Mouse (Mus musculus): Measurements from ENCODE around the gene Igf2bp3. TPM values are rescaled to one million over a fixed set of nuclear protein-coding genes. Genes with fewer than 3 reads are reported as not detected.

Igf2bp3 gene
- polyA plus RNA-seq, 1 experiment from 2014 or later = 49.7 TPM

GRCm38 (mm10) chr6:49115550-49115949 is 99.2 kb downstream of the Igf2bp3 start:
- no peak for ATAC-seq (replicated peaks; ENCODE audit: low FRiP score)
- no peak overlapping the region for H3K4me3 ChIP-seq (replicated peaks)

GRCm38 (mm10) chr6:49114457-49114856 is 100.3 kb downstream of the Igf2bp3 start:
- Histone ChIP-seq H3K4me3 (replicated peaks) (no peak overlapping the region), H3K36me3 (peaks cover 46% of the 10 kb centered on the region), H3K9me3 (replicated peaks) (no peaks in the 10 kb centered on the region), H3K4me2 (no peak overlapping the region), H3K27ac (no peak overlapping the region), H3K9ac (no peak overlapping the region), H3K27me3 (no peaks in the 10 kb centered on the region), H3K4me1 (no peaks in the 10 kb centered on the region)
- no peak for ATAC-seq (replicated peaks; ENCODE audit: low FRiP score)
- WGBS = 80% methylated on average over 6 of the region's 6 CpGs

More at GRCm38 (mm10) chr6:49115550-49115949, 99.2 kb downstream of the Igf2bp3 start:
- Histone ChIP-seq H3K4me2 (no peak overlapping the region), H3K4me1 (no peaks in the 10 kb centered on the region), H3K36me3 (peaks cover 41% of the 10 kb centered on the region), H3K27me3 (no peaks in the 10 kb centered on the region), H3K9ac (no peak overlapping the region), H3K9me3 (replicated peaks) (no peaks in the 10 kb centered on the region), H3K27ac (no peak overlapping the region)
- 80% methylated on average over 5 of the region's 5 CpGs for WGBS

GRCm38 (mm10) chr6:49113895-49114294 is 100.9 kb downstream of the Igf2bp3 start:
- Histone ChIP-seq H3K9me3 (replicated peaks) (no peaks in the 10 kb centered on the region), H3K36me3 (peaks cover 50% of the 10 kb centered on the region), H3K27ac (no peak overlapping the region), H3K4me2 (no peak overlapping the region), H3K27me3 (no peaks in the 10 kb centered on the region), H3K9ac (no peak overlapping the region), H3K4me3 (replicated peaks) (no peak overlapping the region), H3K4me1 (no peaks in the 10 kb centered on the region)
- no peak for ATAC-seq (replicated peaks; ENCODE audit: low FRiP score)
- 62% methylated on average over 7 of the region's 7 CpGs for WGBS

GRCm38 (mm10) chr6:49109196-49109595 is 105.6 kb downstream of the Igf2bp3 start:
- no peak overlapping the region for H3K9ac ChIP-seq
- H3K27me3 ChIP-seq = no peaks in the 10 kb centered on the region
- H3K9me3 ChIP-seq (replicated peaks) = no peaks in the 10 kb centered on the region
- no peak overlapping the region for H3K4me3 ChIP-seq (replicated peaks)
- no peak for ATAC-seq (replicated peaks; ENCODE audit: low FRiP score)
- peaks cover 65% of the 10 kb centered on the region for H3K36me3 ChIP-seq
- H3K27ac ChIP-seq = no peak overlapping the region
- 86% methylated on average over 2 of the region's 2 CpGs for WGBS
- no peak overlapping the region for H3K4me2 ChIP-seq
- H3K4me1 ChIP-seq = no peaks in the 10 kb centered on the region

GRCm38 (mm10) chr6:49106746-49107500 is 107.8 kb downstream of the Igf2bp3 start:
- 91% methylated on average over 15 of the region's 15 CpGs for WGBS
- Histone ChIP-seq H3K9me3 (replicated peaks) (no peaks in the 10 kb centered on the region), H3K4me1 (no peaks in the 10 kb centered on the region), H3K27ac (no peak overlapping the region), H3K27me3 (no peaks in the 10 kb centered on the region), H3K9ac (no peak overlapping the region), H3K4me2 (no peak overlapping the region), H3K36me3 (peaks cover 79% of the 10 kb centered on the region), H3K4me3 (replicated peaks) (no peak overlapping the region)
- ATAC-seq (replicated peaks; ENCODE audit: low FRiP score) = no peak

- H3K9ac ChIP-seq = no peak overlapping the region
- H3K27ac ChIP-seq = no peak overlapping the region
- H3K36me3 ChIP-seq = peaks cover 80% of the 10 kb centered on the region
- 93% methylated on average over 1 of the region's 1 CpGs for WGBS
- H3K4me1 ChIP-seq = peaks cover 13% of the 10 kb centered on the region; the same call in 1 of the 2 replicates
- no peak overlapping the region for H3K4me3 ChIP-seq (replicated peaks)
- no peaks in the 10 kb centered on the region for H3K27me3 ChIP-seq
- no peak for ATAC-seq (replicated peaks; ENCODE audit: low FRiP score)
- H3K9me3 ChIP-seq (replicated peaks) = no peaks in the 10 kb centered on the region
- no peak overlapping the region for H3K4me2 ChIP-seq
Observed at GRCm38 (mm10) chr6:49099086-49099485, 115.7 kb downstream of the Igf2bp3 start.

- no peak overlapping the region for H3K4me2 ChIP-seq
- H3K36me3 ChIP-seq = peaks cover 81% of the 10 kb centered on the region
- no peak overlapping the region for H3K9ac ChIP-seq
- ATAC-seq (replicated peaks; ENCODE audit: low FRiP score) = no peak
- H3K4me1 ChIP-seq = peaks cover 13% of the 10 kb centered on the region; the same call in 1 of the 2 replicates
- WGBS = 86% methylated on average over 5 of the region's 5 CpGs
- no peak overlapping the region; the same call in 1 of the 2 replicates for H3K27ac ChIP-seq
- no peaks in the 10 kb centered on the region for H3K9me3 ChIP-seq (replicated peaks)
- H3K4me3 ChIP-seq (replicated peaks) = no peak overlapping the region
- no peaks in the 10 kb centered on the region for H3K27me3 ChIP-seq
Observed at GRCm38 (mm10) chr6:49097596-49098110, 117.1 kb downstream of the Igf2bp3 start.

- 64% methylated on average over 13 of the region's 13 CpGs for whole genome bisulfite sequencing
- ATAC-seq (replicated peaks; ENCODE audit: low FRiP score) = no peak
- Histone ChIP-seq H3K4me2 (no peak overlapping the region), H3K27me3 (no peaks in the 10 kb centered on the region), H3K9ac (no peak overlapping the region), H3K27ac (peak overlapping the region; percentile 45; the same call in 1 of the 2 replicates), H3K9me3 (replicated peaks) (no peaks in the 10 kb centered on the region), H3K4me3 (replicated peaks) (no peak overlapping the region), H3K36me3 (peaks cover 80% of the 10 kb centered on the region), H3K4me1 (peaks cover 13% of the 10 kb centered on the region; the same call in 1 of the 2 replicates)
Observed at GRCm38 (mm10) chr6:49096933-49097461, 117.8 kb downstream of the Igf2bp3 start.

- peaks cover 83% of the 10 kb centered on the region for H3K36me3 ChIP-seq
- peaks cover 13% of the 10 kb centered on the region; the same call in 1 of the 2 replicates for H3K4me1 ChIP-seq
- no peak overlapping the region for H3K4me2 ChIP-seq
- no peak overlapping the region for H3K9ac ChIP-seq
- H3K27ac ChIP-seq = peak overlapping the region; percentile 45; the same call in 1 of the 2 replicates
- no peak overlapping the region for H3K4me3 ChIP-seq (replicated peaks)
- no peaks in the 10 kb centered on the region for H3K27me3 ChIP-seq
- H3K9me3 ChIP-seq (replicated peaks) = no peaks in the 10 kb centered on the region
- ATAC-seq (replicated peaks; ENCODE audit: low FRiP score) = no peak
- WGBS = 70% methylated on average over 7 of the region's 7 CpGs
Observed at GRCm38 (mm10) chr6:49096421-49096820, 118.3 kb downstream of the Igf2bp3 start.

GRCm38 (mm10) chr6:49094968-49095367 is 119.8 kb downstream of the Igf2bp3 start:
- Histone ChIP-seq H3K27me3 (no peaks in the 10 kb centered on the region), H3K4me3 (replicated peaks) (no peak overlapping the region), H3K9me3 (replicated peaks) (no peaks in the 10 kb centered on the region), H3K9ac (no peak overlapping the region), H3K4me2 (no peak overlapping the region), H3K27ac (no peak overlapping the region), H3K36me3 (peaks cover 87% of the 10 kb centered on the region), H3K4me1 (peaks cover 13% of the 10 kb centered on the region; the same call in 1 of the 2 replicates)
- no peak for ATAC-seq (replicated peaks; ENCODE audit: low FRiP score)
- 92% methylated on average over 10 of the region's 10 CpGs for WGBS

GRCm38 (mm10) chr6:49083008-49083407 is 131.7 kb downstream of the Igf2bp3 start:
- no peak overlapping the region for H3K4me2 ChIP-seq
- no peak overlapping the region for H3K27ac ChIP-seq
- 85% methylated on average over 4 of the region's 4 CpGs for WGBS
- ATAC-seq (replicated peaks; ENCODE audit: low FRiP score) = no peak
- no peaks in the 10 kb centered on the region for H3K4me1 ChIP-seq
- no peak overlapping the region for H3K9ac ChIP-seq
- no peak overlapping the region for H3K4me3 ChIP-seq (replicated peaks)
- H3K36me3 ChIP-seq = peaks cover 61% of the 10 kb centered on the region
- no peaks in the 10 kb centered on the region for H3K9me3 ChIP-seq (replicated peaks)
- H3K27me3 ChIP-seq = no peaks in the 10 kb centered on the region

GRCm38 (mm10) chr6:49079313-49079712 is 135.4 kb downstream of the Igf2bp3 start:
- 90% methylated on average over 1 of the region's 1 CpGs for WGBS
- H3K4me2 ChIP-seq = no peak overlapping the region
- no peaks in the 10 kb centered on the region for H3K27me3 ChIP-seq
- H3K4me1 ChIP-seq = peaks cover 12% of the 10 kb centered on the region
- no peak overlapping the region for H3K4me3 ChIP-seq (replicated peaks)
- H3K9me3 ChIP-seq (replicated peaks) = no peaks in the 10 kb centered on the region
- ATAC-seq (replicated peaks; ENCODE audit: low FRiP score) = no peak
- H3K36me3 ChIP-seq = peaks cover 38% of the 10 kb centered on the region
- H3K27ac ChIP-seq = no peak overlapping the region
- no peak overlapping the region for H3K9ac ChIP-seq
